Mouse (Mus musculus): ENCODE data around the gene Adh6b. TPM values are rescaled to one million over a fixed set of nuclear protein-coding genes. Genes with fewer than 3 reads are reported as not detected.

The Adh6b gene
- polyA plus RNA-seq, 1 experiment from 2014 or later: 4.5 TPM

- 53% methylated on average over 3 of the region's 3 CpGs for WGBS
- Histone ChIP-seq H3K9ac (ENCODE audit: low read length) (no peak overlapping the region), H3K4me2 (ENCODE audit: low read length) (no peak overlapping the region), H3K27me3 (ENCODE audit: control insufficient read depth, insufficient read depth, low read length) (no peaks in the 10 kb centered on the region), H3K4me3 (ENCODE audit: control insufficient read depth in 1 of 2, insufficient read depth in 1 of 2, low read depth in 1 of 2, low read length in 2 of 2) (no peak overlapping the region), H3K27ac (replicated peaks in 1 of 2; ENCODE audit: control insufficient read depth in 1 of 2, insufficient read depth in 1 of 2, low read depth in 2 of 2, low read length in 2 of 2) (no peak overlapping the region), H3K4me1 (ENCODE audit: control insufficient read depth in 2 of 2, insufficient read depth in 2 of 2, low read length in 2 of 2) (no peaks in the 10 kb centered on the region), H3K9me3 (ENCODE audit: control insufficient read depth, low read length) (no peaks in the 10 kb centered on the region), H3K36me3 (ENCODE audit: control insufficient read depth, insufficient read depth, low read length) (no peaks in the 10 kb centered on the region)
- ATAC-seq (ENCODE audit: insufficient number of reproducible peaks, insufficient read depth, low FRiP score, low read depth): no peak
Observed at GRCm38 (mm10) chr3:138404872-138405271, 63.3 kb downstream of the Adh6b start.

DNA sequence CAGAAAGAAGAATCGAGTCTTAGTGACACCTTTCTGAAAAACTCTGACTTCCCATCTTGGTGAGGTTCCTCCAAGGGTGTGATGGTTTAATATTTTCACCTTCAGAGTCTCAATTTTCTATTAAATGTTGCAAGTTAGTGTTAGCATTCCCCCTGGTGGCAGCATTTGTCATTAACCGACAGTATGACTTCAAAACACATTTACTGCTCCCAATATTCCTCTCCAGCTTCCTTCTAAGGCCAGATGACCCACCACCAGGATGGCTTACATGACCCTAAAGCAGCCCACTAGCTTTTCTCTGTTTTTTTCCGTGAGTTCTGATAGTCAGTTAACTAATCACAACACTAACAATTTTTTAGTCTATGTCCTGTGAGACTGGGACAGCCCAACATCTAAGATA, 63.8 kb downstream of the Adh6b start:
- Histone ChIP-seq H3K9me3 (ENCODE audit: control insufficient read depth, low read length) (no peaks in the 10 kb centered on the region), H3K27me3 (ENCODE audit: control insufficient read depth, insufficient read depth, low read length) (no peaks in the 10 kb centered on the region), H3K4me3 (ENCODE audit: control insufficient read depth in 1 of 2, insufficient read depth in 1 of 2, low read depth in 1 of 2, low read length in 2 of 2) (no peak overlapping the region), H3K4me1 (ENCODE audit: control insufficient read depth in 2 of 2, insufficient read depth in 2 of 2, low read length in 2 of 2) (no peaks in the 10 kb centered on the region), H3K27ac (replicated peaks in 1 of 2; ENCODE audit: control insufficient read depth in 1 of 2, insufficient read depth in 1 of 2, low read depth in 2 of 2, low read length in 2 of 2) (no peak overlapping the region), H3K36me3 (ENCODE audit: control insufficient read depth, insufficient read depth, low read length) (no peaks in the 10 kb centered on the region), H3K9ac (ENCODE audit: low read length) (no peak overlapping the region), H3K4me2 (ENCODE audit: low read length) (no peak overlapping the region)
- no peak for ATAC-seq (ENCODE audit: insufficient number of reproducible peaks, insufficient read depth, low FRiP score, low read depth)
- 28% methylated on average over 3 of the region's 3 CpGs for WGBS

- Histone ChIP-seq H3K9ac (ENCODE audit: low read length) (no peak overlapping the region), H3K4me3 (ENCODE audit: control insufficient read depth in 1 of 2, insufficient read depth in 1 of 2, low read depth in 1 of 2, low read length in 2 of 2) (no peak overlapping the region), H3K27ac (replicated peaks in 1 of 2; ENCODE audit: control insufficient read depth in 1 of 2, insufficient read depth in 1 of 2, low read depth in 2 of 2, low read length in 2 of 2) (no peak overlapping the region), H3K4me2 (ENCODE audit: low read length) (no peak overlapping the region), H3K4me1 (ENCODE audit: control insufficient read depth in 2 of 2, insufficient read depth in 2 of 2, low read length in 2 of 2) (no peaks in the 10 kb centered on the region), H3K36me3 (ENCODE audit: control insufficient read depth, insufficient read depth, low read length) (no peaks in the 10 kb centered on the region), H3K27me3 (ENCODE audit: control insufficient read depth, insufficient read depth, low read length) (no peaks in the 10 kb centered on the region), H3K9me3 (ENCODE audit: control insufficient read depth, low read length) (no peaks in the 10 kb centered on the region)
- WGBS: 63% methylated on average over 7 of the region's 7 CpGs
- ATAC-seq (ENCODE audit: insufficient number of reproducible peaks, insufficient read depth, low FRiP score, low read depth): no peak
Observed at GRCm38 (mm10) chr3:138405840-138406239, 64.3 kb downstream of the Adh6b start.

DNA sequence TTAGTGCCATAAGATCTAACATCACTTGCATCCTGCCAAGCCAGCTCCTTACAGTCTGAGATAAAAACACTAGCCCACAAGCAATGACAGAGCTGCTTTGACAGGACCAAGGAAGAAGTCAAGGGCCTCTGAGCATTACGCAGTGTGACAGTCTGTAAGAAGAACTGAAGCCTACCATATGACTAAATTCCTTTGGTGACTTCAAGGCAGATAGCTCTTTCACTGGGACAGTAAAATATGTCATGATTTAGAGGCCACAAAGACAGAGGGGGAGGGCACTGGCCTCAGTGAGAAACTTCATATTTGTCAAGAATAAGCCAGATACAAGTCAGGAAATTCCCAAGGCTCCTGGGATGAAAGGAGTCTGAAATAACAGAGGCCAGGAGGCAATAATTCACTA, 66.3 kb downstream of the Adh6b start:
- H3K4me1 ChIP-seq (ENCODE audit: control insufficient read depth in 2 of 2, insufficient read depth in 2 of 2, low read length in 2 of 2): no peaks in the 10 kb centered on the region
- WGBS: 75% methylated on average over 1 of the region's 1 CpGs
- no peaks in the 10 kb centered on the region for H3K9me3 ChIP-seq (ENCODE audit: control insufficient read depth, low read length)
- no peaks in the 10 kb centered on the region for H3K27me3 ChIP-seq (ENCODE audit: control insufficient read depth, insufficient read depth, low read length)
- no peak overlapping the region for H3K27ac ChIP-seq (replicated peaks in 1 of 2; ENCODE audit: control insufficient read depth in 1 of 2, insufficient read depth in 1 of 2, low read depth in 2 of 2, low read length in 2 of 2)
- no peaks in the 10 kb centered on the region for H3K36me3 ChIP-seq (ENCODE audit: control insufficient read depth, insufficient read depth, low read length)
- no peak for ATAC-seq (ENCODE audit: insufficient number of reproducible peaks, insufficient read depth, low FRiP score, low read depth)
- no peak overlapping the region for H3K4me3 ChIP-seq (ENCODE audit: control insufficient read depth in 1 of 2, insufficient read depth in 1 of 2, low read depth in 1 of 2, low read length in 2 of 2)
- no peak overlapping the region for H3K9ac ChIP-seq (ENCODE audit: low read length)
- H3K4me2 ChIP-seq (ENCODE audit: low read length): no peak overlapping the region

Other genes starting within 250 kb of the Adh6b start
- gene Trmt10a, start 198.3 kb upstream of the Adh6b start, polyA plus RNA-seq (2014; fragmentation: Nextera tagmentation; extraction: Ambion mirVana): 7.0 and 7.7 TPM in 2 replicates
- gene Mttp, start 196.8 kb upstream of the Adh6b start, polyA plus RNA-seq (2014; fragmentation: Nextera tagmentation; extraction: Ambion mirVana): 6.9 and 7.5 TPM in 2 replicates
- not detected in 2 replicates for gene 4930579F01Rik, start 147.9 kb upstream of the Adh6b start, polyA plus RNA-seq (2014; fragmentation: Nextera tagmentation; extraction: Ambion mirVana)
- not detected in 2 replicates for gene Adh7, start 124.0 kb upstream of the Adh6b start, polyA plus RNA-seq (2014; fragmentation: Nextera tagmentation; extraction: Ambion mirVana)
- 3.6 and 6.5 TPM in 2 replicates for gene Adh1, start 80.8 kb upstream of the Adh6b start, polyA plus RNA-seq (2014; fragmentation: Nextera tagmentation; extraction: Ambion mirVana)
- not detected in 2 replicates for gene Adh6a, start 28.5 kb upstream of the Adh6b start, polyA plus RNA-seq (2014; fragmentation: Nextera tagmentation; extraction: Ambion mirVana)
- not detected in 2 replicates for gene Adh4, start 73.7 kb downstream of the Adh6b start, polyA plus RNA-seq (2014; fragmentation: Nextera tagmentation; extraction: Ambion mirVana)
- 171 and 179 TPM in 2 replicates for gene Adh5, start 101.3 kb downstream of the Adh6b start, polyA plus RNA-seq (2014; fragmentation: Nextera tagmentation; extraction: Ambion mirVana)
- 46.1 and 49.1 TPM in 2 replicates for gene Metap1, start 147.7 kb downstream of the Adh6b start, polyA plus RNA-seq (2014; fragmentation: Nextera tagmentation; extraction: Ambion mirVana)
- 230 and 246 TPM in 2 replicates for gene Eif4e, start 184.4 kb downstream of the Adh6b start, polyA plus RNA-seq (2014; fragmentation: Nextera tagmentation; extraction: Ambion mirVana)